Mouse (Mus musculus) kidney, adult 18-20 months (tissue): ENCODE measurements at regions not wholly inside any gene's neighbourhood (a gene's known extent, or its start where the extent isn't known, plus 50 kb on each side); places are given as distances from the start of the nearest gene placed in this dataset.
"Not testable (repeated sequence)": the region's sequence is repeated elsewhere in the genome, so short reads cannot be mapped to it uniquely, and the experiment has no call there.

ENCODE experiments used
- DNase-seq: peaks from one replicate; pipeline ENCODE4 v3.0.0; 2021

GRCm38 (mm10) chr2:133748493-133748892, 196.5 kb downstream of the Bmp2 start:
- DNase-seq, result no peak

DNA sequence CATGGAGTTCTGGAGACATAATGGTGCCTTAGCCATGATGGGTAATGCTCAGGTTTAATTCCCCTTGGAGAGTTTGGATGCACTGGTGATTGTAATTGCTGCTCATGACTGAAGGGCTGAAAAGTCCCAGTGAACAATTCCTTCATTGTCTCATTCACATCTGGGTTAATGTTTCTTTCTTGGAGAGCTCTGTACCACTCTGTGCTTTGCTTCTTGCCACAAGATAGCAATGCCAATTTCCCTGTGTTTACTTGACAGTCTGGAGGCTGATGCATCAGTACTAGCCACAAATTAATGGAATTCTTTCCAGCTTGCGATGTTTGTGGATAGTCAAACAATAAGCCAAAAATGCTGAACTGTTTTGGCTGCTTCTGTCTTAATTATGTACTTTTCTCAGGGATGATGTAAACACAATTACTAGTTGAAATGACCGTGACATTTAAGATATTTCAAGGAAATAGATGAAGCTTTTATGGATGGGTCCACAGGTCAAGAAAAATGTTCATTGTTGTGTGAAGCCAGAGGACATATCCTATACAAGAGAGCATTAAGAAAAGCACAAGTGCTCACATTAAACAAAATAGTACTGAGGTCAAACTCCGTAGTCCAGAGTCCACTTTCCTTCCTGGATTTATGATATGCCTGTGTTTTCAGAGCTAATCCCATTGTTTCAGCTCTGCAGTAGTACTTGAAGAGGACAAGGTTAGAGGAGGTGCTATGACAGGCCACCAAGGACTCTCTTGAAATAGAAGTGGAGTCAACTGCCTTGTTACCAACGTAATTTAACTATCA, 198.1 kb downstream of the Bmp2 start:
- no peak for DNase-seq

- no peak for DNase-seq
These were observed 202.1 kb downstream of the Bmp2 start for GRCm38 (mm10) chr2:133754088-133754487.

- no peak for DNase-seq
These were observed 209.5 kb downstream of the Bmp2 start for GRCm38 (mm10) chr2:133761496-133761895.

GRCm38 (mm10) chr2:133768546-133768945, 216.6 kb downstream of the Bmp2 start:
- DNase-seq, result no peak

GRCm38 (mm10) chr2:133783588-133784342, 231.8 kb downstream of the Bmp2 start:
- no peak for DNase-seq

DNA sequence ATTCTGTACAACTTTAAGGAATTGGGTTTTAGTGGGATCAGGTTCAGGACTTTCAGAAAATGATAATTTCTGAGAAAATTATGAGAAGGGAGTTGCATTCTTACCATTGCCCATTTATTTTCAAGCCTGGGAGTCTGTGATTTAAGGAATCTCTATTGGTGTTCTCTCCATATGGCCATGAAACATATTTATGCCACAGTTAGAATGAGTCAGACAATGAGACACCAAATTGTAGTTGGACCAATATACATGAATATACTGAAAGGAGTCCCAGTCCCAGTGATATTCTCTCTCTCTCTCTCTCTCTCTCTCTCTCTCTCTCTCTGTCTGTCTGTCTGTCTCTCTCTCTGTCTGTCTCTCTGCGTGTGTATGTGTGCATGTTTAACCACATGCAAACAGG, 239.1 kb downstream of the Bmp2 start:
- DNase-seq, result no peak

DNA sequence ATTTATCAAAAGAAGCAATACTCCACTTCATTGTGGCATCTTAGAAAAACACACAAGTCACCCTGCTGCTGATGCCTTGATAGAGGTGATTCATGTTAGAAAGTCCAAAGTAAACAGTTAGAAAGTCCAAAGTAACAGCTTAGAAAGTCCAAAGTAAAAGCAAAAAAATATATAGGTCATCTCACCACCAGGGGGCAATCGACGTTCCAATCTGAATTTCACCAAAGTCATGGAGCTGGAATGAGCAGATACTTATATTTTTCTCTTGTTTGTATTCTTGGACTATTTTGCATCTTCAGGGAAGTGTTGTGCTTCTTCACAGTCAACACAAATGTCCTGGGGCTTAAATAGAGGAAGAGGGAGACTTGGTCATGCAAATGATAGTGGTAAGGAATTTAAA, 241.3 kb downstream of the Bmp2 start:
- DNase-seq, result no peak

- no peak for DNase-seq
These were observed 250.7 kb downstream of the Bmp2 start for GRCm38 (mm10) chr2:133802666-133803065.

DNA sequence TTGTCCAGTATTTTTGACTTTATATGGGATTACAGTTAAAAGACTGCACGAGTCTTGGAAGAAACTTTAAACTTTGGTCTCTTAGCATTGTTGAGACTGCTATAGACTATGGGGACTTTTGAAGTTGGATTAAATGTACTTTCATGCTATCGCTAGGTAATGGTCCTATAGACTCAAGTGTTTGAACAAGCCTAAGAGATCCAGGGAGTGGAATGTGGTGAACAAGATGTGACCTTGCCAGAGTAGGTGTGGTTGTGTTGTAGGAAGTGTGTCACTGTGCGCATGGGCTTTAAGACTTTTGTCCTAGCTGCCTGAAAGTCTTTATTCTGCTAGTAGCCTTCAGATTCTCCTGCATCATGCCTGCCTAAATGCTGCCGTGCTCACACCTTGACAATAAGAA, 269.5 kb downstream of the Bmp2 start:
- DNase-seq, result no peak

- DNase-seq, result no peak
These were observed 277.4 kb downstream of the Bmp2 start for GRCm38 (mm10) chr2:133829406-133829805.

GRCm38 (mm10) chr2:133850485-133850884, 298.5 kb downstream of the Bmp2 start:
- DNase-seq, result no peak

DNA sequence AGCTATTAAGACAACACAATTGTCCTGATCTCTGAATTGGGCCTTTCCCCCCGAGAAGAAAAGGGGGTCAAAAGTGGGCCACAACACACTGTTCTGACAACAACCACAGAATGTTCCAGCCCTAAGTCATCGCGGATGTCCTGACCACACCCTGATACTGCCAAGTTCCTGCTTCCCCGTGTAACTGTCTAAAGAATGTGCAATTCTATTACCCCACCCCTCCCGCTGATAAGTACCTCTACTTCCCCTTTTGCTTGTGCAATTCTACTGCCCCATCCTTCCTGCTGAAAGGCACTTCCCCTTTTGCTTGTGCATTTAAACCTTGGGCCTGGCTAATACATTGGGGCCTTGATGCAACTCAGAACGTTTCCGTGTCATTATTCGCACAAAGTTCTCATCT, 323.0 kb downstream of the Bmp2 start:
- DNase-seq, result not testable (repeated sequence)

GRCm38 (mm10) chr2:133883682-133884081, 331.7 kb downstream of the Bmp2 start:
- no peak for DNase-seq

- DNase-seq, result no peak
These were observed 354.3 kb downstream of the Bmp2 start for GRCm38 (mm10) chr2:133906269-133906668.
